Mouse (Mus musculus) spleen, adult 2 months (tissue): ENCODE data around the gene Scarf2.

Source experiments
- CTCF ChIP-seq: fragments of 200-500 bp; IDR thresholded peaks from 2 replicates; pipeline ENCODE4 v1.5.1; 2011; ENCODE audit warnings: mild to moderate bottlenecking, inconsistent platforms; ENCODE audit not compliant: insufficient read depth, insufficient read length, insufficient replicate concordance; ENCODE audit errors: extremely low read depth
- POLR2A ChIP-seq: fragments of 200-500 bp; IDR thresholded peaks from 2 replicates; pipeline ENCODE4 v1.6.1; 2011; ENCODE audit warnings: low read depth, low read length, inconsistent platforms

- TF ChIP-seq CTCF (no peak), POLR2A (no peak)
Observed at GRCm38 (mm10) chr16:17796519-17796918, 563 bp upstream of the Scarf2 start.
